Mouse (Mus musculus) neutrophil, adult 59 days (primary cell): ENCODE data around the gene Cxcr5. TPM values are rescaled to one million over a fixed set of nuclear protein-coding genes. Genes with fewer than 3 reads are reported as not detected.

Source experiments
- total RNA-seq, 2 experiments: library from RNA; stranded (reverse); gene quantifications; 1 replicate in 1 of 2; 2 replicates in 1 of 2; pipeline ENCODE4 v1.2.4; 2023

Gene Cxcr5
- under 1 TPM; 0.24 to 0.42 TPM for total RNA-seq

GRCm38 (mm10) chr9:44561597-44561996, at the start of gene Cxcr5:
Gene Cxcr5 (minus strand): TSS chr9:44561877.

GRCm38 (mm10) chr9:44604779-44605615, 43.3 kb upstream of the Cxcr5 start, which contains the start of gene Ddx6:
Gene Ddx6 (plus strand): TSS chr9:44604892.

GRCm38 (mm10) chr9:44482552-44482951, 79.1 kb downstream of the Cxcr5 start, which contains the start of gene Bcl9l:
Gene Bcl9l (plus strand): TSS chr9:44482825.

Other genes starting within 250 kb of the Cxcr5 start
- 10 to 100 TPM; 21.6 to 23.7 TPM for gene C2cd2l, start 241.6 kb downstream of the Cxcr5 start, total RNA-seq
- 10 to 100 TPM; 13.9 to 15.2 TPM for gene Dpagt1, start 235.9 kb downstream of the Cxcr5 start, total RNA-seq
- gene H2afx, start 227.2 kb downstream of the Cxcr5 start, total RNA-seq, result 100 to 1,000 TPM; 273 to 278 TPM
- 10 to 100 TPM; 43.9 to 66.5 TPM for gene Hmbs, start 217.6 kb downstream of the Cxcr5 start, total RNA-seq
- 10 to 100 TPM; 37.1 to 37.2 TPM for gene Vps11, start 200.2 kb downstream of the Cxcr5 start, total RNA-seq
- 10 to 100 TPM; 50.6 to 54.5 TPM for gene Hyou1, start 182.4 kb downstream of the Cxcr5 start, total RNA-seq
- 10 to 100 TPM; 12.4 to 13.7 TPM for gene Slc37a4, start 165.0 kb downstream of the Cxcr5 start, total RNA-seq
- 1,000 to 10,000 TPM in 1 of 2 experiments, 100 to 1,000 TPM in 1; 988 to 1,162 TPM for gene Rps25, start 154.7 kb downstream of the Cxcr5 start, total RNA-seq
- 10 to 100 TPM; 50.5 to 53.9 TPM for gene Trappc4, start 154.3 kb downstream of the Cxcr5 start, total RNA-seq
- gene Ccdc84, start 143.3 kb downstream of the Cxcr5 start, total RNA-seq, result 10 to 100 TPM; 23.0 to 26.9 TPM
- not detected for gene Foxr1, start 120.7 kb downstream of the Cxcr5 start, total RNA-seq
- gene Upk2, start 106.9 kb downstream of the Cxcr5 start, total RNA-seq, result not detected
- gene Bcl9l, start 79.1 kb downstream of the Cxcr5 start, total RNA-seq, result 10 to 100 TPM in 1 of 2 experiments, 1 to 10 TPM in 1; 6.9 to 10.2 TPM
- gene Ddx6, start 43.0 kb upstream of the Cxcr5 start, total RNA-seq, result 100 to 1,000 TPM; 114 to 116 TPM
- not detected for gene Treh, start 111.4 kb upstream of the Cxcr5 start, total RNA-seq
- 1 to 10 TPM; 1.6 to 2.0 TPM for gene Phldb1, start 173.3 kb upstream of the Cxcr5 start, total RNA-seq
- gene Arcn1, start 206.0 kb upstream of the Cxcr5 start, total RNA-seq, result 10 to 100 TPM; 86.7 to 98.8 TPM
- 10 to 100 TPM; 21.7 to 26.3 TPM for gene Ift46, start 206.0 kb upstream of the Cxcr5 start, total RNA-seq
- 1 to 10 TPM in 1 of 2 experiments, under 1 TPM in 1; 0.47 to 2.6 TPM for gene Tmem25, start 237.4 kb upstream of the Cxcr5 start, total RNA-seq
- gene Ttc36, start 241.2 kb upstream of the Cxcr5 start, total RNA-seq, result under 1 TPM; 0.75 to 0.82 TPM